Mouse (Mus musculus): ENCODE results near the gene Khdrbs2. TPM values are rescaled to one million over a fixed set of nuclear protein-coding genes. Genes with fewer than 3 reads are reported as not detected.
"Not testable (repeated sequence)": the region's sequence is repeated elsewhere in the genome, so short reads cannot be mapped to it uniquely, and the experiment has no call there.

The Khdrbs2 gene
- total RNA-seq, 1 experiment: 0.18 TPM

- Histone ChIP-seq H3K9ac (ENCODE audit: insufficient read depth, low read depth, low read length, poor library complexity, severe bottlenecking) (no peak overlapping the region), H3K36me3 (ENCODE audit: control insufficient read depth, insufficient read depth, low read length, poor library complexity, severe bottlenecking) (no peaks in the 10 kb centered on the region), H3K4me3 (ENCODE audit: insufficient read depth in 1 of 2, low read depth in 1 of 2, low read length in 2 of 2, poor library complexity in 1 of 2, severe bottlenecking in 1 of 2) (no peak overlapping the region), H3K4me1 (ENCODE audit: control insufficient read depth in 2 of 2, insufficient read depth in 2 of 2, low read length in 2 of 2, poor library complexity in 1 of 2) (no peaks in the 10 kb centered on the region), H3K27ac (ENCODE audit: insufficient read depth, low read depth, low read length, poor library complexity, severe bottlenecking) (no peak overlapping the region), H3K9me3 (ENCODE audit: control insufficient read depth, insufficient read depth, low read depth, low read length) (no peaks in the 10 kb centered on the region)
- in situ Hi-C loops (cut with MboI; ENCODE audit: low sequenced_read_pairs in 2 of 2, unreplicated experiment in 2 of 2): no loop called here
- TF ChIP-seq HCFC1 (IDR thresholded peaks at IDR 0.05; ENCODE audit: borderline replicate concordance, insufficient read depth, low read length) (no peak), ZC3H11A (IDR thresholded peaks at IDR 0.05; ENCODE audit: borderline replicate concordance, low read depth, low read length) (no peak), ZNF384 (IDR thresholded peaks at IDR 0.05; ENCODE audit: low read depth, low read length) (no peak), MAFK (IDR thresholded peaks at IDR 0.05; ENCODE audit: insufficient read depth, low read depth, low read length) (no peak), CHD2 (IDR thresholded peaks at IDR 0.05; ENCODE audit: low read depth, low read length) (no peak)
- DNase-seq (ENCODE audit: low read depth, low spot score): no peak
Observed at GRCm38 (mm10) chr1:32471022-32471421, 298.5 kb downstream of the Khdrbs2 start.

DNA sequence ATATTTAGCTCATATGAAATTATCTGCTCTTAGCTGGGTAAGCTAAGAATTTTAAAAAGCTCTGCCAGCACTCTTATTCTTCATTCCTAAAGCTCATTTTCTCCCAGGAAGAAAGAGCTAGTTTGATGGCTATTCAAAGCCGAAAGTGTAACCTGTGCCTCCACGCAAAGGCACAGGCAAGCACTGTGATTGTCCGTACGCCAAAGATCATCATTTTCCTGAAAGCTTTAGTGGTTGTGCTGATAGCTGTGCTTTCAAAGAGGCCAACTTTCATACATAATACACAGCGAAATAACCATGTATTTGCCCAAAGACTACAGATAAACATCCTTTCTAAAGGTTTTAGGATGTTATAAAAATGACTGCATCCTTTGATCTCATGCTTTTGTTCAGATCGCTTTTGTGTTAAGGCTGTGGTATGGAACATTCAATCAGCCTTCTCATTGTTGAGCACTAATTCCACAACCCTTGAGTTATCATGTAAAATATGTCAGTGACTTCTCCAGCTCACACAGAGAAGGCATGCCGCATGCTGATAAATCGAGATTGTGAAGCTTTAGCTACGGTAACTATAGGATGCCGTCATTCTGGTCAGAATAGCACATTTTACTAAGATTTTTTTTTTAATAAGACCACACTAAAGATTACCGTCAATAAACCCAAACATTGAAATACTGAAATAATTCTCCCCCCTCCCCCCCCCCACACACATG is 299.1 kb downstream of the Khdrbs2 start:
- H3K36me3 ChIP-seq (ENCODE audit: control insufficient read depth, insufficient read depth, low read length, poor library complexity, severe bottlenecking): no peaks in the 10 kb centered on the region
- H3K27ac ChIP-seq (ENCODE audit: insufficient read depth, low read depth, low read length, poor library complexity, severe bottlenecking): no peak overlapping the region
- H3K9ac ChIP-seq (ENCODE audit: insufficient read depth, low read depth, low read length, poor library complexity, severe bottlenecking): no peak overlapping the region
- no peaks in the 10 kb centered on the region for H3K9me3 ChIP-seq (ENCODE audit: control insufficient read depth, insufficient read depth, low read depth, low read length)
- no peaks in the 10 kb centered on the region for H3K4me1 ChIP-seq (ENCODE audit: control insufficient read depth in 2 of 2, insufficient read depth in 2 of 2, low read length in 2 of 2, poor library complexity in 1 of 2)
- DNase-seq (ENCODE audit: low read depth, low spot score): no peak
- in situ Hi-C loops (cut with MboI; ENCODE audit: low sequenced_read_pairs in 2 of 2, unreplicated experiment in 2 of 2): no loop called here
- no peak overlapping the region for H3K4me3 ChIP-seq (ENCODE audit: insufficient read depth in 1 of 2, low read depth in 1 of 2, low read length in 2 of 2, poor library complexity in 1 of 2, severe bottlenecking in 1 of 2)
- TF ChIP-seq CHD2 (IDR thresholded peaks at IDR 0.05; ENCODE audit: low read depth, low read length) (no peak), ZC3H11A (IDR thresholded peaks at IDR 0.05; ENCODE audit: borderline replicate concordance, low read depth, low read length) (no peak), ZNF384 (IDR thresholded peaks at IDR 0.05; ENCODE audit: low read depth, low read length) (no peak), HCFC1 (IDR thresholded peaks at IDR 0.05; ENCODE audit: borderline replicate concordance, insufficient read depth, low read length) (no peak), MAFK (IDR thresholded peaks at IDR 0.05; ENCODE audit: insufficient read depth, low read depth, low read length) (no peak)

- Histone ChIP-seq H3K27ac (ENCODE audit: insufficient read depth, low read depth, low read length, poor library complexity, severe bottlenecking) (no peak overlapping the region), H3K36me3 (ENCODE audit: control insufficient read depth, insufficient read depth, low read length, poor library complexity, severe bottlenecking) (no peaks in the 10 kb centered on the region), H3K4me1 (ENCODE audit: control insufficient read depth in 2 of 2, insufficient read depth in 2 of 2, low read length in 2 of 2, poor library complexity in 1 of 2) (no peaks in the 10 kb centered on the region), H3K9ac (ENCODE audit: insufficient read depth, low read depth, low read length, poor library complexity, severe bottlenecking) (no peak overlapping the region), H3K9me3 (ENCODE audit: control insufficient read depth, insufficient read depth, low read depth, low read length) (no peaks in the 10 kb centered on the region), H3K4me3 (ENCODE audit: insufficient read depth in 1 of 2, low read depth in 1 of 2, low read length in 2 of 2, poor library complexity in 1 of 2, severe bottlenecking in 1 of 2) (no peak overlapping the region)
- in situ Hi-C loops (cut with MboI; ENCODE audit: low sequenced_read_pairs in 2 of 2, unreplicated experiment in 2 of 2): no loop called here
- TF ChIP-seq HCFC1 (IDR thresholded peaks at IDR 0.05; ENCODE audit: borderline replicate concordance, insufficient read depth, low read length) (no peak), CHD2 (IDR thresholded peaks at IDR 0.05; ENCODE audit: low read depth, low read length) (no peak), ZC3H11A (IDR thresholded peaks at IDR 0.05; ENCODE audit: borderline replicate concordance, low read depth, low read length) (no peak), MAFK (IDR thresholded peaks at IDR 0.05; ENCODE audit: insufficient read depth, low read depth, low read length) (no peak), ZNF384 (IDR thresholded peaks at IDR 0.05; ENCODE audit: low read depth, low read length) (no peak)
- no peak for DNase-seq (ENCODE audit: low read depth, low spot score)
Observed at GRCm38 (mm10) chr1:32487944-32488343, 315.4 kb downstream of the Khdrbs2 start.

GRCm38 (mm10) chr1:32503381-32503780 is 330.9 kb downstream of the Khdrbs2 start:
- Histone ChIP-seq H3K36me3 (ENCODE audit: control insufficient read depth, insufficient read depth, low read length, poor library complexity, severe bottlenecking) (no peaks in the 10 kb centered on the region), H3K4me1 (ENCODE audit: control insufficient read depth in 2 of 2, insufficient read depth in 2 of 2, low read length in 2 of 2, poor library complexity in 1 of 2) (no peaks in the 10 kb centered on the region), H3K9me3 (ENCODE audit: control insufficient read depth, insufficient read depth, low read depth, low read length) (no peaks in the 10 kb centered on the region), H3K27ac (ENCODE audit: insufficient read depth, low read depth, low read length, poor library complexity, severe bottlenecking) (no peak overlapping the region), H3K9ac (ENCODE audit: insufficient read depth, low read depth, low read length, poor library complexity, severe bottlenecking) (no peak overlapping the region), H3K4me3 (ENCODE audit: insufficient read depth in 1 of 2, low read depth in 1 of 2, low read length in 2 of 2, poor library complexity in 1 of 2, severe bottlenecking in 1 of 2) (no peak overlapping the region)
- no peak for DNase-seq (ENCODE audit: low read depth, low spot score)
- in situ Hi-C loops (cut with MboI; ENCODE audit: low sequenced_read_pairs in 2 of 2, unreplicated experiment in 2 of 2): no loop called here
- no peak for TF ChIP-seq MAFK (IDR thresholded peaks at IDR 0.05; ENCODE audit: insufficient read depth, low read depth, low read length)
- TF ChIP-seq CHD2 (IDR thresholded peaks at IDR 0.05; ENCODE audit: low read depth, low read length): no peak
- TF ChIP-seq HCFC1 (IDR thresholded peaks at IDR 0.05; ENCODE audit: borderline replicate concordance, insufficient read depth, low read length): no peak
- TF ChIP-seq ZNF384 (IDR thresholded peaks at IDR 0.05; ENCODE audit: low read depth, low read length): no peak
- no peak for TF ChIP-seq ZC3H11A (IDR thresholded peaks at IDR 0.05; ENCODE audit: borderline replicate concordance, low read depth, low read length)

DNA sequence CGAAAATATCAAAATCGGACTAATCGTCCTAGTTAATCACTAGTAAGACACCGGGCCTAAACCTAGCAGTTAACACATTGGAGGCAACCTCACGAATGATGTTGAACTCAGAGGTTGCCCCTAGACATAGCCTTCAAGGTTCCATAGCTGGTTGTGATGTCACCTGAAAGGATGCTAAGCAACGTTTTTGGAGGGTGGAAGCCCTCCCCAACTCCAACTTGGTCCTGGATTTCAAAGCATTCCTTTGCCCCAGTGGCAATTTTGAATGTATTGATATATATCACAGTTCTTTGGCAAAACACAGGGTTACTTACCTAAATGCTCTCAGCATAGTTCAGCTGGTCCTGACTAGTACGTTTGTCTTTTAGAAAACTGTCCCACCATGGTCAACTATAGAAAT is 374.7 kb downstream of the Khdrbs2 start, which contains the start of gene Gm5415:
Gene Gm5415, minus strand, starts transcription at position 101 of the 400 bp plus-strand sequence.
- in situ Hi-C loops (cut with MboI; ENCODE audit: low sequenced_read_pairs in 2 of 2, unreplicated experiment in 2 of 2); H3K36me3 ChIP-seq (ENCODE audit: control insufficient read depth, insufficient read depth, low read length, poor library complexity, severe bottlenecking); H3K27ac ChIP-seq (ENCODE audit: insufficient read depth, low read depth, low read length, poor library complexity, severe bottlenecking); H3K4me3 ChIP-seq (ENCODE audit: insufficient read depth in 1 of 2, low read depth in 1 of 2, low read length in 2 of 2, poor library complexity in 1 of 2, severe bottlenecking in 1 of 2); H3K9ac ChIP-seq (ENCODE audit: insufficient read depth, low read depth, low read length, poor library complexity, severe bottlenecking); DNase-seq (ENCODE audit: low read depth, low spot score); H3K4me1 ChIP-seq (ENCODE audit: control insufficient read depth in 2 of 2, insufficient read depth in 2 of 2, low read length in 2 of 2, poor library complexity in 1 of 2); H3K9me3 ChIP-seq (ENCODE audit: control insufficient read depth, insufficient read depth, low read depth, low read length): not testable (repeated sequence)
